Mouse (Mus musculus): ENCODE data around the gene 1700069L16Rik. TPM values are rescaled to one million over a fixed set of nuclear protein-coding genes. Genes with fewer than 3 reads are reported as not detected.

The 1700069L16Rik gene
- polyA plus RNA-seq (2012; rRNA removed) = not detected in 2 replicates

DNA sequence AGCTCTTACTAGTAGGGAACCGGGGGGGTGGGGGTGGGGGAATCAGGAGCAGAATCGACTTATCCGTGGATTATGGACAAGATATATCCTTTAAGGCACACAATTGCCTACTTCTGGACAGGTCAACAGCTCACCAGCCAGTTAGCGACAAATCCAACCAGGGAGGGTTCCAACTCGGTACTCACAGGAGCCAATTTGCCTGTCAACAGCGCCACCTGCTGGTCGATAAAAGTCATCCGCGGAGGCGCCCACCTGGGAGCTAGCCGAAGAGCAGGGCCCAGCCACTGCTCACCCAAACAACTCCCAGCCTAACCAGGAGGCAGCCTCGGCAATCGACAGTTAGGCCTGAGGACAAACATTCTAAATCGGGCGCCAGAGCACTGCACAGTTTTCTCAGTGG lies at the start of gene 1700069L16Rik:
Gene 1700069L16Rik, minus strand, starts transcription at position 327 of the 400 bp plus-strand sequence.
- peak; percentile 71 for DNase-seq (ENCODE audit: low spot score)

DNA sequence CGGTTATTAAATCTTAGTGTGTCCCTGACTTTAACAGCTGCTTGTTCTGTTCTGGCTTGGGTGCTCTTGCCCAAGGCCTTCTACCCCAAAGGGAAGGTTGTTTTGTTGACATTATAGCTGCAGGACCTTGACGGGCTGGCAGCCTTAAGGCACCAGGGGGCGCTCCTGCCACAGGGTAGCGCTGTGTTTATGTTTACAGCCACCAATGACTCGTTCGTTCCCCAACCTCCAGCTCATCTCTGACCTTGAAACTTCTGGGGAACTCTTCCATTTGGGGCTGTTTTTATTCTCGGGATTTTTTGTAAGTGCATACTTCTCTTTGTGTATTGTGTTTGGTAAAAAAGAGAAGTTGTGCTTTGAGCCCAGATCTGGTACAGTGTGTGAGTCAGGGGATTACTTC lies 49.1 kb upstream of the 1700069L16Rik start:
- DNase-seq (ENCODE audit: low spot score) = peak; percentile 76

- no peak for DNase-seq (ENCODE audit: low spot score)
Measured at GRCm38 (mm10) chr5:113772905-113773519, 48.4 kb upstream of the 1700069L16Rik start.

DNA sequence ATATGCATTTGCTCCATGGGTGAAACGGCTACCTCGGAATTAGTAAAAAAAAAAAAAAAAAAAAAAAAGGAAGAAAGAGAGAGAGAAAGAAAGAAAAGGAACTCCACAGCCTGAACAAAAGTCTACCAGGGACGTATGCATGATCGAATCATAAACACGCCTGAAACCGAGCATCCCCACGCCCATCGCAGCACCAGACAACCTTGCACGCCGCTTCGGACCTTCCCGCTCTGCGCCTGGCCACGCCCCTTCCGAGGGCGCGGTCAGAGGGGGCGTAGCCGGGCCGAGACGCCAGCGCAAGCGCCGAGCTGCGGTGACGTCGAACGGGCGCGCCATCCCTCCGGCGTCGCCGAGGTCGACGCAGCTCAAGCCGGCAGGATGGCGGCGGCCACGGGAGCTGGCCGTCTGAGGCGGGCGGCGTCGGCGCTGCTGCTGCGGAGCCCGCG lies 47.9 kb upstream of the 1700069L16Rik start, which contains the start of the genes Sart3 and Iscu:
Gene Sart3, minus strand, starts transcription at position 61 of the 446 bp plus-strand sequence.
Gene Iscu, plus strand, starts transcription at position 299 of the 446 bp plus-strand sequence.
- peak; percentile 91 for DNase-seq (ENCODE audit: low spot score)

DNA sequence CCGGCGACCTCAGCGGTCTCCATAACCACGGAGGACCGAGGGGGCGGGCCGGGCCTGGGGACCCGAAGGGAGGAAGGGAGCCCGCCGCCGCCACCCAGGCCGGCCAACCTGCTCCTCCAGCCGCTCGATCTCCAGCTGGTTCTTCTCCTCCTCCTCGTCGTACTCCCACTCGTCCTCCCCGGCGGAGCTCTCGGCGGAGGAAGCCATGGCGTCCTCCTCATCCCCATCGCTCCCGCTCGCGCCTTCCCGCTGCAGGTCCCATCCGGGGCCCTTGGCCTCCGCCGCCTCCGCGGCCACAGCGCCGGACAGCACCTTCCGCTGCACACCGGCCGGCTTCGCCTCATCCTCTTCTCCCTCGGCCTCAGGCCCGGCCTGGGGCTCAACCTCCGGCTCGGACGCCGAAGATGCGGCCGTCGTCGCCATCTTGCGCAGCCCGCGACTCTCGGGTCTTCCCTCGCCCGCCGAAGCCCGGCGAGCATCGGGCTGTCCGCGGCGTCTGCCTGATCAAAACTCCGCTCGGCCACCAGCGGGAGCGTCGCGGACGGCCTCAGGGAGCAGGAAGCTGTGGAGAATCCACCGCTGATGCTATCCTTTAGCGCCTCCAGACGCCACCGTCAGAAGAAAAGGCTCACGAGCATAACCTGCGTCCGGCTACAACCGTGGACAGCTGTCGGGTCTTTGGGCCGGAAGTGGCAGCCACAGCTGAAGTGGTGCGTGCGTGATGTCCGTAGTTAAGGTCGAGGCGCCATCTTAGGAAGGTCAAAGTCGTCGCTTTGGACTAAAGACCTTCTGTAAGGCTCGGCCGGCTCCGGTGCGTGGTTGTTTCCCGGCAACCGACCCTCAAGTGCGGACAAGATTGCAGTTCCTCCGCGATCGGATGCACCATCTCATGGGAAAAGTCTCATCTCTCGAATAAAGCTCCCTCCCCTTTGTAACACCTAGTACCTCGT lies 46.9 kb upstream of the 1700069L16Rik start:
- peak; percentile 88 for DNase-seq (ENCODE audit: low spot score)

GRCm38 (mm10) chr5:113768806-113769205 lies 44.2 kb upstream of the 1700069L16Rik start:
- no peak for DNase-seq (ENCODE audit: low spot score)

GRCm38 (mm10) chr5:113765641-113766526 lies 41.3 kb upstream of the 1700069L16Rik start:
- DNase-seq (ENCODE audit: low spot score) = no peak

- DNase-seq (ENCODE audit: low spot score) = no peak
Measured at GRCm38 (mm10) chr5:113764426-113764825, 39.9 kb upstream of the 1700069L16Rik start.

DNA sequence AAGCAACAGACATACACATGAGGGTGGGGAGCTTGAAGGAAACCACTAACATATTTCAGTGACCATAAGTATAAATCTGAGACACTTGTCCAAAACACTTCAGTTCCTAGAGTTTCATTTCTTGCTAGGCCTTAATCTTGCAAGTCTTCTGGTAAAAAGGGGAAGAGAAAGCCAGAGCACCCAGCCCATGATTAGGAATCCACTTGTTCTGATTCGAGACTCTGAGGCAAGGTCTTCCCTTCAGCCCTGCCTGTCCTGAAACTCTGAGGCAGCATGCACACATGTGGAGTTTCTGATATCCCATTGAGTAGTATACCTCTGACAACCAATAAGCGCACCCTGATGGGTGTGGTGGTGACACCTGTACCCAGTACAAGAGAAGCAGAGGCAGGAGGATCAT lies 37.0 kb upstream of the 1700069L16Rik start:
- DNase-seq (ENCODE audit: low spot score) = no peak

DNA sequence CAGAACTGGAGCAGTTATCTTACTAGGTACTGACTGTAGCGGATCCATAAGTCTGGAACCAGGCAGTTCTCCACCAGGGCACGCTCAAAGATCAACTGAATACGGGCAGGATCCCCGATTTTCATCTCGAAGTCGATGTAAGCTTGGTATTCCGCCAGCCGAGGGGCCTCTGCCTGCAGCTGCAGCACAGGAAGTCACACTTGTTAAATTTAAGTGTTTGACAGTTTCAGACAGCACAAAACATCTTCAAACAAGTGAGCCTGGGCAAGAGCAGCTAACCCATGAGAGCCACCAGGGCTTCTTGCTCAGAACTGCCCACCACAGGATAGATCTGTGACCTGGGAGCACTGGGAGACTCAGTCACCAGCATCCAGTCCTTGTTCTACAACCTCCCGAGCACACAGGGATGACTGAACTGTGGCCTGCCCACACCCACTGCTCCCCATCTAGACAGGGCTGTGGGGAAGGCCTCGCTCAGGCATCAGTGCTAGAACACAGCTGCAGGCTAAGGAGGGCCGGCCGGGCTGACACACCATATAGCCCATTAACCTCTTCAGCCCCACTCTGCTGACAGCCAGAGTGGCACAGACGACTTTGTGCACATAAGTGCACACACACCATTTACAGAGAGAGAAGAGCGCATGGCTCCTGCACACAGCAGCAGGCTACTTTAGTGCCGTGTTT lies 30.9 kb upstream of the 1700069L16Rik start:
- DNase-seq (ENCODE audit: low spot score) = no peak

DNA sequence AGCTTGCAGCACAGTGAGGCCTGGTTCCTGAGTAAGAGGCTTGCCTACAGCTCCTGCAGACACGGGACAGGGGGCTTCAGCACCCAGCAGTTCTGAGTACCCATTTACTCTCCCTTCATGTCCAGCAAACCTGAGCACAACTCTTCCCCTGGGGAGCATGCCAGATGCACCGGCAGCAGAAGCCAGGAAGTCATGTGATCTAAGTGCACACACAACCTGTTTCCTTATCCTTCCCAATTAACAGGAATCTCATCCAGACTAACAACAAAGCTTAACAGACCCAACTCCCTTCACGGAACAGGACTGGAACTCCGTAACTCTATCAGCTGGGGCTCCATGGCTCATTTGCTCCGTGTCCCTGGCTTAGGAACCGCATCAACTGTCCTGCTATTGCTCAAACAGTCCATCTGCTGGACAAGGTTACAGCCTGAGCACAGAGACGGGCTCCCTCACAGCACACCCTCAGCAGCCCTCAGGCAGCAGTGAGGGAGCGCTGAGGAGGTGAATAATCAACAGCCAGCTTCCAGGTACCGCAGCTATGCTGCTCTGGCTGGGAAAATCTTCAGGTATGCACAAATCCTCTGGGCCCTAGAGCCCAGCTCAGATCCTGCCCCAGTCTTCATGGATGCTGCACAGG lies 27.1 kb upstream of the 1700069L16Rik start:
- no peak for DNase-seq (ENCODE audit: low spot score)

GRCm38 (mm10) chr5:113748556-113749331 lies 24.2 kb upstream of the 1700069L16Rik start:
- DNase-seq (ENCODE audit: low spot score) = no peak

- no peak for DNase-seq (ENCODE audit: low spot score)
Measured at GRCm38 (mm10) chr5:113747629-113748028, 23.1 kb upstream of the 1700069L16Rik start.

DNA sequence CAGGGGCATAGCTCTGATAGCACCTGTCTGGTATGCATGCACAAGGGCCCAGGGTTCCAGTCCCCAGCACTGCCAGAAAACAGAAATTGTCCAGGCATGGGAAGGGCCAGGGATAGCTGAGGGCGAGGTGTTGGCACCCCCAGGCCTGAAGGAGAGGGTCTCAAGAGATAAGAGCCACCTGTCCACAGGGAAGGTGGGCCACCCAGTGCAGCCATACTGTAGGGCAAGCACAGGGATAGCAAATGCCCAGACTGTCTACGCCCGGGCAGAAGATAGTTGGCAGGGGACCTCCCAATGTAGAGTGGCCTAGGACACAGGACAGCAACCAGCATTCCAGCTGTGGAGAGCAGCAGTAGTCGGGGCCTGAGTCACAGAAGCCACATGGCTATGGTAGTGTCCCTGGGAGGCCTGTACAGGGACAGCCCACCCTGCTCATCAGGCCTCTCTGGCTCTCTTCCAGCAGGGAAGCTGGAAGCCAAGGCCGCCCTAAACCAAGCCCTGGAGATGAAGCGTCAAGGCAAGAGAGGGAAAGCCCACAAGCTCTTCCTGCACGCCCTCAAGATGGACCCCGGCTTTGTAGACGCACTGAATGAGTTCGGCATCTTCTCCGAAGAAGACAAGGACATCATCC lies 13.2 kb upstream of the 1700069L16Rik start:
- DNase-seq (ENCODE audit: low spot score) = no peak

DNA sequence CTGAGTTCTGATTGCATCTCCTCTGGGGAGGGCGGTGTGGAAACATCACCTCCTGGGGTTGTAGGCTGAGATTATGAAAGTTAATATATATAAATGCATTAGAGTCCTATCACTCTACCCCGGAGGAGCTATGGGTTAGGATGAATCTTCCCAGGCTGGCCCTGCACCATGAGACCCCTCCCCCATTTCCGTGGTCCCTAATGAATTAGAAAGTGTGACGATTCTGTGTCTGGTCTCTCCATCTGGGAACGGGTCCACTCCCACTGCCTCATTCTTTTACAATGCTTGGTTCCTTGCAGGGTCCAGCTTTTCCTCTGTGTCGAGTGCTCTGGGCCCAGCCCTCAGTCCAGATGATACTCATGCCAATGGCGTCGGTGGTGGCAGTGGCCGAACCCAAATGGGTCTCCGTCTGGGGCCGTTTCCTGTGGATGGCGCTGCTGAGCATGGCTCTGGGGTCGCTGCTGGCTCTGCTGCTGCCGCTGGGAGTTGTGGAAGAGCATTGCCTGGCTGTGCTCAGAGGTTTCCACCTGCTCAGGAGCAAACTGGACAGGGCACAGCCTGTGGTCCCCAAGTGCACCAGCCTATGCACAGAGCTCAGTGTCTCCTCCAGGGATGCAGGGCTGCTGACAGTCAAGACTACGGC lies 12.1 kb upstream of the 1700069L16Rik start:
- no peak for DNase-seq (ENCODE audit: low spot score)

DNA sequence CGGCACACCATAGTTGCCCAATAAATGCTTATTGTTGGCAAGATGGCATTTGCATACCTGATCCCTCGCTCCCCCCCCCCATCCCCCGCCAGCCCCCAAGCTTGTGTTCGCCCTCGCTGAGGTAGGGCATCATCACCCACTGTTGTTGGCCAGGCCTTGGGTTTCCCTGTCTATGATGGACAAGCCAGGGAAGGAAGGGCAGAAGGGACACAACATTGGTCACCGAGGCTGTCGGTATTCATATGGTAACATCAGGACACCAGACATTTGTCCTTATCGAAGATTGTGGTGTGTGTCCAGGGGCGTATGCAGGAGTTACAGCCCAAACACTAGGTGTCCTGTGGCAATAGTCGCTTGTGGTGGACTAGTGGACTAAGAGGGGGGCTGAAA lies 11.5 kb upstream of the 1700069L16Rik start:
- no peak for DNase-seq (ENCODE audit: low spot score)

- DNase-seq (ENCODE audit: low spot score) = peak; percentile 87
Measured at GRCm38 (mm10) chr5:113735345-113736112, 11.0 kb upstream of the 1700069L16Rik start, which contains the start of gene Ficd. Gene Ficd (plus strand): TSS chr5:113735803.

DNA sequence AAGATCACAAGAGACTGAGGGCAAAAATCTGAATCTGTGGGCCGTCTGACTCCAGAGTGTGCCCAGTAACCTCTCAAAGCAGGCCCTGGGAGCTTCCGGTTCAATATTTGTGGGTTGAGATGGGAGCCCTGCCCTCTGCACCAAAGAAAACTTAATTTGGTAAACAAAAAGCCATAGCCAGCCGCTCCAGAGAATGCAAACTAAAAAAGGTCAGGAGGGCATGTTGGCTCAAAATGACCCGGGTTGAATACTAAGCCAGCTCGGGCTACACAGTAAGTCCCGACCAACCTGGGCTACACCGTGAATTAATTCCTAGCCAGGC lies 10.4 kb upstream of the 1700069L16Rik start:
- no peak for DNase-seq (ENCODE audit: low spot score)

Measured in urinary bladder, adult 2 months (tissue).